Mouse (Mus musculus) ES-E14 (cell line): ENCODE measurements around the gene Npl.
A peak's percentile ranks its signal among the peaks of the same experiment; 100 is the strongest.

ENCODE experiments used
- CHD2 ChIP-seq: IDR thresholded peaks from 2 replicates; pipeline ENCODE4 v1.6.1; 2014; ENCODE audit warnings: mild to moderate bottlenecking, low read depth, low read length, inconsistent platforms
- HCFC1 ChIP-seq: IDR thresholded peaks from 2 replicates; pipeline ENCODE4 v1.6.1; 2012; ENCODE audit warnings: low read length, inconsistent platforms, borderline replicate concordance; ENCODE audit not compliant: insufficient read depth
- MAFK ChIP-seq: IDR thresholded peaks from 2 replicates; pipeline ENCODE4 v1.6.1; 2014; ENCODE audit warnings: mild to moderate bottlenecking, low read depth, low read length, inconsistent platforms; ENCODE audit not compliant: insufficient read depth
- ZC3H11A ChIP-seq: IDR thresholded peaks from 2 replicates; pipeline ENCODE4 v1.6.1; 2012; ENCODE audit warnings: low read depth, mild to moderate bottlenecking, inconsistent platforms, low read length, borderline replicate concordance
- ZNF384 ChIP-seq: IDR thresholded peaks from 2 replicates; pipeline ENCODE4 v1.6.1; 2012; ENCODE audit warnings: low read depth, low read length, inconsistent platforms

- TF ChIP-seq HCFC1 (no peak), ZC3H11A (no peak), CHD2 (no peak), ZNF384 (peak; percentile 75), MAFK (no peak)
Observed at GRCm38 (mm10) chr1:153489540-153489939, 60.3 kb downstream of the Npl start.
